Mouse (Mus musculus): ENCODE data around the gene Hoxd8. TPM values are rescaled to one million over a fixed set of nuclear protein-coding genes. Genes with fewer than 3 reads are reported as not detected.

The Hoxd8 gene
- total RNA-seq, 2 experiments from 2014 or later = 23.9 to 35.9 TPM

DNA sequence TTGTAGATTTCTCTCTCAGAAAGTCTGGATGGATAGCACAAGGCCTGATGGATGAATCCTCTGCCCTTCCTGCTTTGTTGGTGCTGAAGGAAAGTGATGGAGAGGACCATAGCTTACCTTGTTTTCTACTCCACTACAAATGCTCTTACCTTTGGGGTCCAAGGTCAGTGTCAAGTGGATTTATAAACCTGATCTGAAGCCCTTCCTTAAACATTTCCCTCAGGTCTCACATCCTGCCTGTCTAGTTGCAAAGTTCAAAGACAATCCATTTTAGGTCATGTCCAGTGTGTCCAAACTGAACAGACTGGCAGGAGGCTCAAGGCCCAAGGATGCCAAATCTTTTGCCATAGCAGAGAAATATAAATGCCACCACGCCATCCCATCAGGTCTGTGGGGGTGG is 47.4 kb downstream of the Hoxd8 start:
- DNase-seq = no peak

DNA sequence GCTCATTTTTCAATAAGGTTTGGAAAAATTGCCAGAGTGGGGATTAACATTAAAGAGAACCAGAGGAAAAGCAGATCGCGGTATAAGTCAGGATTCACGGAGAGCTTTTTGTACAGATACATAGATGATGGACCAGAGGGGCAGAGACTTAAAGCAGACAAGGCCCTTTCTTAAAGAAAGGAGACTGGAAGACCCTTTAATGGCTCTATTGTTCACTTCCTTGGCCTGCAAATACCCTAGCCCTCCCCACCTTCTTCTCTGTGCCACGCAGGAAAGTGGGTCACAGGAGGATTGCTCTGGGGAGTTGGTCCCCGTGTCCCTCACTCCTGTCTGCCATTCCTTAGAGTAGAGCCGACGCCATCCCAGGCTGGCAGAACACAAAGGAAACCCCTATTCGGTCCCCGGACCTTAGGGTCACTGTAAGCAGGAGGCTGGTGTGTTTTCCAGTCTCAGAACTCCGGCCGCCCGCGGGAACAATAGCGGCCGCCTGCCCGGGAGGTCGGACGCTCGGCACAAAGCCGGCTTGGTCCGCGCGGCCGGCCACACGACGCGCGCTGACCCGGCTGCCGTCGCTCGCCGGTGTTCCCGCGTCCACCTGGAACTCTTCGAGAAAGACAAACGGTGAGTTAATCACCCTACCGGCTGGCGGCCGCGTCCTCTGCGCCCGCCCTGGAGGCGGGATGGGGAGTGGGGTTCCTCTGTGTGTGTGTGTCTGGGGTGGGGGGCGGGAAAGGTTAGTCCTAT is 48.2 kb downstream of the Hoxd8 start:
- DNase-seq = no peak

DNA sequence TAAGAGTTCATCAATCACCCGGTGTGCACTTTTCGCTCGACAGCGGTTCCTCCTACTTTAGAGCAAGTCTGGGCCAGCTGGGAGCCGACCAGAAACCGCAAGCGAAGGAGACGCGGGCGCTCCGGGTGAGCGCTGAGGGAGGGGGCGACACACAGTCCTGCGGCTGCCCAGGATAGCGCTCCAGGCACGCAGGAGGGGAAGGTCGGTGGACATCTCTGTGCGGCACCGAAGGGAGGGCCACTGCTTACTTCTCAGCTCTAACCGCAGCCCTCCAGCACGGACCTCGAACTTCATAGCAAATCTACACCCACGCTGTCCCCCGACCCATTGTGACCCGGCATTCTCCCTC is 48.7 kb downstream of the Hoxd8 start:
- DNase-seq = no peak

DNA sequence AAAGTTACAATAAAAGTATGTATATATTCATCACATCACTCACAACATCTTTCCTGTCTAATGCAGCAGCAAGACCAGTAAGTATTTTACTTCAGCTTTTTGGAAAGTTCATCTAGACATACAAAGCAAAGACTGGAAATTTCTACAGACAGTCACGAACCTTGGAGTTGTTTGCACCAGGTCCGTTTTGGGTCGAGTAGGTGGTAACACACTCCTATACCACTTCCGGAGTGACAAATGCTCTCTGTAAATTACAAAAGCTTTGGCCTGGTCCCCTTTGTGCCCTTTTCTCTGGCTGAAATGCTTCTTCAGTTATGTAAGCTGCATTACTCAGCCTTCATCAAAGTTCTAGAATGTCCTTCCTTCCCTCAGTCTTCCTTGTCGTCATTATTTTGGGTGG is 49.3 kb downstream of the Hoxd8 start:
- DNase-seq = no peak

Small RNA genes within 50 kb of the gene (microRNA-seq; reads per million reads assigned to microRNA genes)
- gene Gm44463 (not detected), gene Mir10b (21,456 reads per million, percentile 97 among the genes with 10 or more reads in this experiment)

Other genes with a start within 250 kb of the Hoxd8 start
- 10 to 100 TPM; 15.8 to 16.2 TPM for gene Lnpk, start 125.2 kb upstream of the Hoxd8 start, total RNA-seq (2021)
- not detected for gene Evx2, start 45.1 kb upstream of the Hoxd8 start, total RNA-seq (2021)
- not detected for gene Hoxd13, start 36.3 kb upstream of the Hoxd8 start, total RNA-seq (2021)
- not detected for gene Hoxd12, start 29.6 kb upstream of the Hoxd8 start, total RNA-seq (2021)
- gene Hoxd11, start 25.1 kb upstream of the Hoxd8 start, total RNA-seq (2021) = not detected
- gene Hoxd10, start 12.7 kb upstream of the Hoxd8 start, total RNA-seq (2021) = not detected
- gene Hoxd9, start 6.9 kb upstream of the Hoxd8 start, total RNA-seq (2021) = 1 to 10 TPM; 3.8 to 4.1 TPM
- under 1 TPM; 0.17 to 0.36 TPM for gene Hoxd3, start 7.3 kb downstream of the Hoxd8 start, total RNA-seq (2021)
- gene Hoxd4, start 7.3 kb downstream of the Hoxd8 start, total RNA-seq (2021) = 10 to 100 TPM; 13.6 to 15.5 TPM
- 1 to 10 TPM; 1.6 to 2.0 TPM for gene Gm28230, start 22.1 kb downstream of the Hoxd8 start, total RNA-seq (2021)
- gene Hoxd1, start 58.4 kb downstream of the Hoxd8 start, total RNA-seq (2021) = not detected
- 10 to 100 TPM; 64.7 to 98.5 TPM for gene Mtx2, start 121.2 kb downstream of the Hoxd8 start, total RNA-seq (2021)